Mouse (Mus musculus) subcutaneous adipose tissue, adult 2 months (tissue): ENCODE results near the gene Kremen2. TPM values are rescaled to one million over a fixed set of nuclear protein-coding genes. Genes with fewer than 3 reads are reported as not detected.

Experiments
- polyA plus RNA-seq: library from polyadenylated mRNA; depleted of rRNA; stranded (reverse); fragments of >200 nt; gene quantifications from 2 replicates; pipeline ENCODE4 v1.2.3, GENCODE M21; 2012; ENCODE audit warnings: low replicate concordance; rRNA removed

Gene Kremen2
- polyA plus RNA-seq, result 0.10 and 0.24 TPM in 2 replicates

GRCm38 (mm10) chr17:23745301-23746251, at the start of gene Kremen2:
TSS of gene Kremen2 (minus strand) at chr17:23745833.

GRCm38 (mm10) chr17:23790269-23791078, 44.8 kb upstream of the Kremen2 start, which contains the start of gene Srrm2:
TSS of gene Srrm2 (plus strand) at chr17:23790532.

GRCm38 (mm10) chr17:23785561-23786471, 40.2 kb upstream of the Kremen2 start, which contains the start of gene Flywch2:
TSS of gene Flywch2 (minus strand) at chr17:23786081.

DNA sequence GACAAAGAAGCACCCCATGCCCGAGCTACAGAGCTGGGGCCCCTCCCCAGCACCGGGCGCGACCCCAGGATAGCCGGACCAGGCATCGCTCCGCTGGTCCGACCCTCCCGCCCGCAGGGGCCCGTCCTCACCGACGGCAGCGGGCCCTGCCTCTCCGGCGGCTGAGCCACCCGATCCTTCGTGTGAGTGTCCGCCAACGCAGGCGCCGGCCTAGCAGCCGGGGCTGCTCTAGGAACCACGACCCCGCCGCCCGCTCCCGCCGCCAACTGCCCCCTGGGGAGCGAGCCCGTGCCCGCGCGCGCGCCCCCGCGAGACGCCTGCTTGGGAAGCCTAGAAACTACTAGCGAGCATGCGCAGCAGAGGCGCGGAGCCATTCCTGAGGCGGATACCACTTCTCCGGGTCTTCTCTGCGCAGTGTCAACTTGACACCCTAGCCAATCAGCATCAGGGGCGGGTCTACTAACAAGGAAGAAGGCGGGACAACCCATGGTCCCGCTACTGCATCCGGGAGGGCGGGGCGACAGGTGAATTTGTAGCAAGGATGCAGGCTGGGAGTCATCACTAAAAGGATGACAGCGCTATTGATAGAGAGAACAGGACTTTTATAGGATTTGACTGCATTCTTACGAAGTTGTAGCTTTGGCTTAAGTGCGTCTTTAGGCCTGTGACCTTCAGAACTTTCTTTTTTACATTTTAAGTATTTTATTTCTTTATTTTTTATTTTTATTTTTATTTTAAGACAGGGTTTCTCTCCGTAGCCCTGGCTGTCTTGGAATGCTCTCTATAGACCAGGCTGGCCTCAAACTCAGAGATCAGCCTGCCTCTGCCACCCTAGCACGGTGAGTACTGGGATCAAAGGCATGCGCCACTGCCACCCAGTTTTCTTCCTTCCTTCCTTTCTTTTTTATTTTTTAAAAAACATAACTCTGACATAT, 25.9 kb upstream of the Kremen2 start, which contains the start of gene Flywch1:
TSS of gene Flywch1 (minus strand) at position 319 of the 935 bp plus-strand sequence.

GRCm38 (mm10) chr17:23740598-23741021, 5.0 kb downstream of the Kremen2 start, which contains the start of gene Paqr4:
TSS of gene Paqr4 (minus strand) at chr17:23740867.

DNA sequence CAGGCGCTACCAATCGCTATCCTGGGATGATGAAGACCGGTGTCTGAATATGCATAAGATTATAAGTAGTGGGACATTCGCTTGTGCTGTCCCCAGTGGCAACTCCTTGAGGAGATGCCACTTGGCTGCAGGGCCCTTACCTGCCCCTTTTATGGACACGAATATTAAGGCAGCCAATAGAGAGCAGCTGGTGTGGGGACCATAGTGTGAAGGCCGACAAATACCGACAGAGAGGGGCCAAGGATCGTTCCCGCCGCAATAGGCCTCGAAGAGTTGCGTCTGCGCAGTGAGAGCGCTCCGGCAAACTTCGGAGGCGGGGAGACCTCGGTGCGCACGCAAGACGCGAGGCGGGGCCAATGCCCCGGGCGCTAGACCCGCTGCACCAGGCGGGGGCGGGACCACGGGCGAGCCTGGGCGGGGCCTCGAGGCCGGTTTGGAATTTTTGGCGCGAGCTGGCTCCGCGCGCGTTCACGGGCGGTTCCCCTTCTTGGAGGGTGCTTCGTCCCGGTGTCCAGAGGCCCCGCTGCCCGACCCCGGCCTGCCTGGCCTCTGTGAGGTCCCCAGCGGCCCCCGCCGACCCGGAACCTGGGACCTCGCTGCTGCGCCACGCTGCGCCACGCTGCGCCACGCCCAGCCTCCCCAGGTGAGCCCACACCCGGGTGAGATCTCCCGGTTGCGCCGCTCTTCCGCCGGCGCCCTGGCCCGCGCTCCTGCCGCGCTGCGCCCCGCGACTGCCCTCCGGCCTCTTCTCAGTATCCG, 19.5 kb downstream of the Kremen2 start, which contains the start of gene Pkmyt1:
TSS of gene Pkmyt1 (plus strand) at position 338 of the 759 bp plus-strand sequence.

GRCm38 (mm10) chr17:23722376-23723125, 23.1 kb downstream of the Kremen2 start, which contains the start of gene 1520401A03Rik:
TSS of gene 1520401A03Rik (minus strand) at chr17:23722783.

Other genes with a start within 250 kb of the Kremen2 start
- gene Zfp213, start 181.6 kb downstream of the Kremen2 start, polyA plus RNA-seq, result 9.9 and 21.8 TPM in 2 replicates
- gene Zfp13, start 146.3 kb downstream of the Kremen2 start, polyA plus RNA-seq, result 7.4 and 18.3 TPM in 2 replicates
- gene Zscan10, start 145.0 kb downstream of the Kremen2 start, polyA plus RNA-seq, result 0.05 and 0.09 TPM in 2 replicates
- gene Mmp25, start 100.6 kb downstream of the Kremen2 start, polyA plus RNA-seq, result 0.37 and 1.3 TPM in 2 replicates
- 0.09 and 0.81 TPM in 2 replicates for gene Bicdl2, start 85.3 kb downstream of the Kremen2 start, polyA plus RNA-seq
- gene Hcfc1r1, start 72.2 kb downstream of the Kremen2 start, polyA plus RNA-seq, result 347 and 380 TPM in 2 replicates
- 23.8 and 34.1 TPM in 2 replicates for gene Thoc6, start 72.0 kb downstream of the Kremen2 start, polyA plus RNA-seq
- gene Tnfrsf12a, start 68.4 kb downstream of the Kremen2 start, polyA plus RNA-seq, result 16.6 and 25.7 TPM in 2 replicates
- 1.6 TPM in 1 of 2 replicates, not detected in the other for gene Cldn6, start 66.6 kb downstream of the Kremen2 start, polyA plus RNA-seq
- 1.7 TPM in 1 of 2 replicates, not detected in the other for gene Cldn9, start 61.8 kb downstream of the Kremen2 start, polyA plus RNA-seq
- 0.05 and 0.06 TPM in 2 replicates for gene 1520401A03Rik, start 23.1 kb downstream of the Kremen2 start, polyA plus RNA-seq
- gene Pkmyt1, start 19.5 kb downstream of the Kremen2 start, polyA plus RNA-seq, result 22.6 and 25.7 TPM in 2 replicates
- 37.7 and 88.3 TPM in 2 replicates for gene Paqr4, start 5.0 kb downstream of the Kremen2 start, polyA plus RNA-seq
- 51.7 and 65.7 TPM in 2 replicates for gene Flywch1, start 25.8 kb upstream of the Kremen2 start, polyA plus RNA-seq
- 5.5 and 18.8 TPM in 2 replicates for gene Flywch2, start 40.2 kb upstream of the Kremen2 start, polyA plus RNA-seq
- gene Srrm2, start 44.7 kb upstream of the Kremen2 start, polyA plus RNA-seq, result 400 and 623 TPM in 2 replicates
- 589 and 702 TPM in 2 replicates for gene Elob, start 83.3 kb upstream of the Kremen2 start, polyA plus RNA-seq
- 0.09 and 0.33 TPM in 2 replicates for gene Prss33, start 90.2 kb upstream of the Kremen2 start, polyA plus RNA-seq
- gene Prss32, start 98.0 kb upstream of the Kremen2 start, polyA plus RNA-seq, result not detected in 2 replicates
- 0.32 and 0.64 TPM in 2 replicates for gene Prss41, start 98.3 kb upstream of the Kremen2 start, polyA plus RNA-seq
- 0.09 TPM in 1 of 2 replicates, not detected in the other for gene Prss21, start 122.2 kb upstream of the Kremen2 start, polyA plus RNA-seq
- not detected in 2 replicates for gene Dcpp1, start 135.0 kb upstream of the Kremen2 start, polyA plus RNA-seq
- gene Dcpp2, start 135.0 kb upstream of the Kremen2 start, polyA plus RNA-seq, result not detected in 2 replicates
- not detected in 2 replicates for gene Dcpp3, start 171.6 kb upstream of the Kremen2 start, polyA plus RNA-seq
- not detected in 2 replicates for gene Sbp, start 195.8 kb upstream of the Kremen2 start, polyA plus RNA-seq
- gene Sbpl, start 209.4 kb upstream of the Kremen2 start, polyA plus RNA-seq, result not detected in 2 replicates
- 0.37 and 1.5 TPM in 2 replicates for gene Prss30, start 234.7 kb upstream of the Kremen2 start, polyA plus RNA-seq